Mouse (Mus musculus): Measurements from ENCODE around the gene Arl6ip4. TPM values are rescaled to one million over a fixed set of nuclear protein-coding genes. Genes with fewer than 3 reads are reported as not detected.

Gene Arl6ip4
- polyA plus RNA-seq, 1 experiment from 2014 or later, result 74.6 TPM

DNA sequence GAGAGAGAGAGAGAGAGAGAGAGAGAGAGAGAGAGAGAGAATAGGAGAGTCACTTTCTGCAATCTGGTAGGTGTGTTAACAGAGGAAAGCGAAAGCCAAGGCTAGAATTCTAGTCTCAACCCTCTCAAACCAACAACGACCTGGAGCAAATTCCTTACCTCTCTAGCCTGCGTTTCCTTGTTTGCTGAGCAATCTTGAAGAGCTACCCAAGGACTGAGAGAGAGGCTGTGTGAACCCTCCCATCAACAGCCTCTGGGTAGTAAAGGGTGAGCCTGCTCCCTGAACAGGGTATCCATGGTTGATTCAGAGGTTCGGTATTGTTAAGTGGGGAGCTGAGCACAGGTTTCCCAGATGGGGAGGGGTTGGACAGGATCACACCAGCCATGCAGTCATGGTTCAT is 36.8 kb downstream of the Arl6ip4 start:
- H3K36me3 ChIP-seq (ENCODE audit: control insufficient read depth, insufficient read depth, low read length), result peaks cover 3% of the 10 kb centered on the region; the same call in 1 of the 2 replicates
- no peak overlapping the region for H3K4me2 ChIP-seq
- ATAC-seq (replicated peaks; ENCODE audit: insufficient number of reproducible peaks, low FRiP score, low TSS enrichment), result no peak
- H3K9me3 ChIP-seq (replicated peaks; ENCODE audit: control insufficient read depth, low read length), result no peaks in the 10 kb centered on the region
- H3K9ac ChIP-seq (ENCODE audit: low read depth, low read length), result no peak overlapping the region
- no peaks in the 10 kb centered on the region for H3K27me3 ChIP-seq (ENCODE audit: control insufficient read depth, insufficient read depth, low read length)
- no peaks in the 10 kb centered on the region for H3K4me1 ChIP-seq (ENCODE audit: control insufficient read depth, insufficient read depth, low read length)
- no peak overlapping the region for H3K27ac ChIP-seq (ENCODE audit: low read depth, low read length)
- 82% methylated on average over 4 of the region's 4 CpGs for WGBS (ENCODE audit: insufficient replicate concordance)
- no peak overlapping the region for H3K4me3 ChIP-seq (ENCODE audit: low read depth, low read length)

DNA sequence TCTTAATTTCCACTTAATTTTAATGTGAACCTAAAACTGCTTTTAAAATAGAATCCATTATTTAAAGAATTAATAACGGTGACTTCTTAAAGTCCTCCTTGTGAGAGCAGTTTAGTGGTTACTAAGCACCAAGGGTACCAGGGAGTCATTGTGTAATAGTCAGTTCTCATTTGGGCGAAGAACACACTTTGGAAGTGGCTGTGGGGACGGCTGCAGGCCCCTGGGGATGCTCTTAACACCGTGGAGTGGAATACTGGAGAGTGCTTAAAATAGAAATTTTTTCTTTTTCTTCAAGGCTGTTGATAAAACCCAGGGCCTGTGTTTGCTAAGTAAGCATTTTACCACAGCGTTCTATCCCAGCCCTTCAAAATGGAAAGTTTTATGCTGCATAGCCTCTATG is 40.1 kb downstream of the Arl6ip4 start:
- no peak overlapping the region for H3K27ac ChIP-seq (ENCODE audit: low read depth, low read length)
- H3K9me3 ChIP-seq (replicated peaks; ENCODE audit: control insufficient read depth, low read length), result no peaks in the 10 kb centered on the region
- H3K36me3 ChIP-seq (ENCODE audit: control insufficient read depth, insufficient read depth, low read length), result no peaks in the 10 kb centered on the region
- H3K4me2 ChIP-seq, result no peak overlapping the region
- peaks cover 23% of the 10 kb centered on the region for H3K4me1 ChIP-seq (ENCODE audit: control insufficient read depth, insufficient read depth, low read length)
- no peak overlapping the region for H3K9ac ChIP-seq (ENCODE audit: low read depth, low read length)
- no peak for ATAC-seq (replicated peaks; ENCODE audit: insufficient number of reproducible peaks, low FRiP score, low TSS enrichment)
- no peaks in the 10 kb centered on the region for H3K27me3 ChIP-seq (ENCODE audit: control insufficient read depth, insufficient read depth, low read length)
- WGBS (ENCODE audit: insufficient replicate concordance), result 52% methylated on average over 5 of the region's 5 CpGs
- H3K4me3 ChIP-seq (ENCODE audit: low read depth, low read length), result no peak overlapping the region

GRCm38 (mm10) chr5:124158305-124158704 is 42.4 kb downstream of the Arl6ip4 start:
- 29% methylated on average over 4 of the region's 4 CpGs for WGBS (ENCODE audit: insufficient replicate concordance)
- no peak for ATAC-seq (replicated peaks; ENCODE audit: insufficient number of reproducible peaks, low FRiP score, low TSS enrichment)
- H3K9ac ChIP-seq (ENCODE audit: low read depth, low read length), result no peak overlapping the region

DNA sequence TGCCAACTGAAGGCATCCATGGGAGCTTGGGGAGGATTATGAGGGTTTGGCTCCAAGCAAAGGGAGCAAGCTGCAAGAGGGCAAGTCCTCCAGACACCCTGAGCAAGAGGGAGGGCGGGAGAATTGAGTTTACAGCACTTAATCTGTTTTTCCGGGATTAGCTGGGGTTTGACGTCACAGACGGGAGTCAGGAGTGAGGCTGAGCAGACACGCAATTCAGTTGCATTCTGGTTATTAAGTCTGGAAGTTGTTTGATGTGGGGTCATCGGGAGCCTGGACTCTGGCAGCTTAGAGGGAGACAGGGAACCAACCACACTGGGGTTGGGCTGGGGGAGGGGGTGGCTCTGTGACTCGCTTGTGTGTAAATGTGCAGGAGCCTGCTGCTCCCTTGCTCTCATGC is 43.6 kb downstream of the Arl6ip4 start:
- H3K4me3 ChIP-seq (ENCODE audit: low read depth, low read length), result no peak overlapping the region
- no peak overlapping the region for H3K4me2 ChIP-seq
- H3K27ac ChIP-seq (ENCODE audit: low read depth, low read length), result peak overlapping the region; percentile 41
- H3K36me3 ChIP-seq (ENCODE audit: control insufficient read depth, insufficient read depth, low read length), result no peaks in the 10 kb centered on the region
- 32% methylated on average over 7 of the region's 7 CpGs for WGBS (ENCODE audit: insufficient replicate concordance)
- H3K9ac ChIP-seq (ENCODE audit: low read depth, low read length), result peak overlapping the region; percentile 16; the same call in 1 of the 2 replicates
- peaks cover 56% of the 10 kb centered on the region for H3K4me1 ChIP-seq (ENCODE audit: control insufficient read depth, insufficient read depth, low read length)
- no peaks in the 10 kb centered on the region for H3K9me3 ChIP-seq (replicated peaks; ENCODE audit: control insufficient read depth, low read length)
- no peaks in the 10 kb centered on the region for H3K27me3 ChIP-seq (ENCODE audit: control insufficient read depth, insufficient read depth, low read length)
- ATAC-seq (replicated peaks; ENCODE audit: insufficient number of reproducible peaks, low FRiP score, low TSS enrichment), result no peak

More at GRCm38 (mm10) chr5:124158305-124158704, 42.4 kb downstream of the Arl6ip4 start:
- Histone ChIP-seq H3K9me3 (replicated peaks; ENCODE audit: control insufficient read depth, low read length) (no peaks in the 10 kb centered on the region), H3K27ac (ENCODE audit: low read depth, low read length) (0 out of 2 replicates have a peak overlapping the region, but pooled peaks have one; percentile 5), H3K4me2 (no peak overlapping the region), H3K4me1 (ENCODE audit: control insufficient read depth, insufficient read depth, low read length) (peaks cover 44% of the 10 kb centered on the region), H3K27me3 (ENCODE audit: control insufficient read depth, insufficient read depth, low read length) (no peaks in the 10 kb centered on the region), H3K4me3 (ENCODE audit: low read depth, low read length) (no peak overlapping the region), H3K36me3 (ENCODE audit: control insufficient read depth, insufficient read depth, low read length) (no peaks in the 10 kb centered on the region)

DNA sequence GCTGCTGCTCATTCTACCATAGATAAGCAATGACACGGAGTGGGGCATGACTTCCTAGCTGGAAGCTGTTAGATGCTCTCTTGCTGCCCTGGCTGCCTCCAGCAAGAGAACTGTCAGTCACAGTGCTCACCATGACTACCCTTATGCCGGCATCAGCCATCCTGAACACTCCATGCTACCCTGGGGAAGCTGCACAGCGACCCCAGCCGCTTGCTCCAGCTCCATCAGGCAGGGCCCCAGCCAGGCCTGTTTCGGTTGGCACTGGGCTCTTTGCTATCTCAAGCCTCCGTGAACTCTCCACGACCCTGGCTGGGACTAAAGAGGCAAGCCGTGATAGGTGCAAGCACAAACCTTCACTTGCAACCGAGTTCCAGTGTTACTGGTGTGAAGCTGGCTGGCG is 45.9 kb downstream of the Arl6ip4 start:
- ATAC-seq (replicated peaks; ENCODE audit: insufficient number of reproducible peaks, low FRiP score, low TSS enrichment), result 0 out of 2 replicates have a peak, but pooled peaks have one; percentile 43
- no peaks in the 10 kb centered on the region for H3K36me3 ChIP-seq (ENCODE audit: control insufficient read depth, insufficient read depth, low read length)
- H3K4me1 ChIP-seq (ENCODE audit: control insufficient read depth, insufficient read depth, low read length), result peaks cover 78% of the 10 kb centered on the region
- peak overlapping the region; percentile 2; the same call in 1 of the 2 replicates for H3K4me2 ChIP-seq
- WGBS (ENCODE audit: insufficient replicate concordance), result 13% methylated on average over 10 of the region's 10 CpGs
- peak overlapping the region; percentile 31 for H3K27ac ChIP-seq (ENCODE audit: low read depth, low read length)
- no peaks in the 10 kb centered on the region for H3K9me3 ChIP-seq (replicated peaks; ENCODE audit: control insufficient read depth, low read length)
- H3K9ac ChIP-seq (ENCODE audit: low read depth, low read length), result no peak overlapping the region
- H3K27me3 ChIP-seq (ENCODE audit: control insufficient read depth, insufficient read depth, low read length), result no peaks in the 10 kb centered on the region
- no peak overlapping the region for H3K4me3 ChIP-seq (ENCODE audit: low read depth, low read length)

- Histone ChIP-seq H3K36me3 (ENCODE audit: control insufficient read depth, insufficient read depth, low read length) (no peaks in the 10 kb centered on the region), H3K27me3 (ENCODE audit: control insufficient read depth, insufficient read depth, low read length) (no peaks in the 10 kb centered on the region), H3K9me3 (replicated peaks; ENCODE audit: control insufficient read depth, low read length) (no peaks in the 10 kb centered on the region), H3K4me3 (ENCODE audit: low read depth, low read length) (no peak overlapping the region), H3K27ac (ENCODE audit: low read depth, low read length) (peak overlapping the region; percentile 31), H3K4me1 (ENCODE audit: control insufficient read depth, insufficient read depth, low read length) (peaks cover 85% of the 10 kb centered on the region), H3K9ac (ENCODE audit: low read depth, low read length) (no peak overlapping the region), H3K4me2 (no peak overlapping the region)
- ATAC-seq (replicated peaks; ENCODE audit: insufficient number of reproducible peaks, low FRiP score, low TSS enrichment), result no peak
- WGBS (ENCODE audit: insufficient replicate concordance), result 47% methylated on average over 5 of the region's 5 CpGs
Measured at GRCm38 (mm10) chr5:124162577-124162976, 46.7 kb downstream of the Arl6ip4 start.

DNA sequence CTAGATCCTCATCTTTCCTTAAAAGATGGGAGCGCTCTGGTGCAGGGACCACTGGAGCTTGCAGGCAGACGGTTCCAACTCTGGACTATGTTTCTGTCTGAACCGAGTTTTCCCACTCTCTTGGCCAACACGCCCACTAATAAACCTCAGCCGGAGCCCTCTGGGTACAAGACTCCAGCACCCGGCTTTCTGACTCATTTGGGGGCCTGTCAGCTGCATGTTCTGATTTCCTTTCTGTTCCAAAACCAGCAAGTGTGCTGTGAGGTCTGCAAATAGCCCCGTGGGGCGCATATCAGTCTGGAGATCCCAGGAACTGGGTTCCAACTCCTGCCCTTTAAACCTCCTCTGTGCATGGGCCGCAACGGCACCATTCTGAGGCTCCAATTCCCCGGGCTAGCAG is 47.6 kb downstream of the Arl6ip4 start:
- no peak for ATAC-seq (replicated peaks; ENCODE audit: insufficient number of reproducible peaks, low FRiP score, low TSS enrichment)
- 80% methylated on average over 11 of the region's 11 CpGs for WGBS (ENCODE audit: insufficient replicate concordance)

DNA sequence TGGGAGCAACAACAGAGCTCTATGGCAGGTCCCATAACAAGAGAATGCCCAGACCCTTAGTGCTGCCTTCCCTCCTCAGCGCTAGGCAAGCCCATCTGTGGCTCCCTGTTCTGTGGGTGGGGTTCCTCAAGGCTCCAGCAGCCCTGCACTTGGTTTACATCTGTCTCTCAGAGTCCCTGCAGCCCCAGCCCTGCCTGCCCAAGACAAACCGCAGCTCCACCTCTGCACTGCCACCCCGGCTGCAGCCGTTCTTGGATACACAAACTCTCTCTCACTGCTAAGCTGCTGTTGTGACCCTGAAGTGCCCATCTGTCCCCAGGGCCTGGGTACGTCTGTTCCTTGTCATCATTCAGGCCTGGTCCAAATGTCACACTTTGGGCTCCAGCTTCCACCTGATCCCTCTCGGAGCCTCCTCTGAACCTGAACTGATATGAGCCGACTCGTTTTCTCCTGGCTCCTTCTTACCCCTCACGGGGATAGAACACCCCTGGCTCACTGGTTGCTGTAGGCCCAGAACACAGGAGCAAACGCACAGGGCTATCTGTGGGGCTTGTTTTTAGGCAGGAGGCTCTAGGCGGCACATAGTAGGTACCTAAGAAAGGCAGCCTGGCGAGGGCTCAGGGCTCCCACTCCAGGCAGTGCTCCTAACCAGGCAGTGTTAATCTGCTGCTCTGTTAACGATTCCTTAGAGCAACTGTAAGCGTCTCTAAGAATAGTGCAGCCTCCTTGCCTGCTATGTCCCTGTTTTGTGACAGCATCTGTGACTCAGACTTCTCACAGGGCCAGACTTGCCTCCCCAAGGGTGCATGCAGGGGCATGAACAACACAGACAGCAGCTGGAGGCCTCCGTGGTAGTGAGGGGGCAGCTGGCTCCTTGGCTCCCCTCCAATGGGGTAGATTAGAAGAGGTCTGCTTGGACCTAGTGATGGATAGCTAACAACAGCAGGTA is 50.0 kb downstream of the Arl6ip4 start:
- Histone ChIP-seq H3K9me3 (replicated peaks; ENCODE audit: control insufficient read depth, low read length) (no peaks in the 10 kb centered on the region), H3K4me2 (peak overlapping the region; percentile 31), H3K4me1 (ENCODE audit: control insufficient read depth, insufficient read depth, low read length) (peaks cover 70% of the 10 kb centered on the region), H3K36me3 (ENCODE audit: control insufficient read depth, insufficient read depth, low read length) (no peaks in the 10 kb centered on the region; the same call in 1 of the 2 replicates), H3K9ac (ENCODE audit: low read depth, low read length) (peak overlapping the region; percentile 43; the same call in 1 of the 2 replicates), H3K27ac (ENCODE audit: low read depth, low read length) (peak overlapping the region; percentile 84), H3K27me3 (ENCODE audit: control insufficient read depth, insufficient read depth, low read length) (no peaks in the 10 kb centered on the region), H3K4me3 (ENCODE audit: low read depth, low read length) (no peak overlapping the region)
- ATAC-seq (replicated peaks; ENCODE audit: insufficient number of reproducible peaks, low FRiP score, low TSS enrichment), result no peak
- WGBS (ENCODE audit: insufficient replicate concordance), result 33% methylated on average over 15 of the region's 15 CpGs

More for the DNA sequence above, 47.6 kb downstream of the Arl6ip4 start:
- peaks cover 89% of the 10 kb centered on the region for H3K4me1 ChIP-seq (ENCODE audit: control insufficient read depth, insufficient read depth, low read length)
- no peak overlapping the region for H3K4me2 ChIP-seq
- no peak overlapping the region for H3K4me3 ChIP-seq (ENCODE audit: low read depth, low read length)
- no peak overlapping the region for H3K27ac ChIP-seq (ENCODE audit: low read depth, low read length)
- no peaks in the 10 kb centered on the region; the same call in 1 of the 2 replicates for H3K36me3 ChIP-seq (ENCODE audit: control insufficient read depth, insufficient read depth, low read length)
- no peaks in the 10 kb centered on the region for H3K27me3 ChIP-seq (ENCODE audit: control insufficient read depth, insufficient read depth, low read length)
- no peak overlapping the region for H3K9ac ChIP-seq (ENCODE audit: low read depth, low read length)
- no peaks in the 10 kb centered on the region for H3K9me3 ChIP-seq (replicated peaks; ENCODE audit: control insufficient read depth, low read length)
